Mouse (Mus musculus): ENCODE measurements around the gene Ttc39d.
"Not testable (repeated sequence)": the region's sequence is repeated elsewhere in the genome, so short reads cannot be mapped to it uniquely, and the experiment has no call there.

Gene Ttc39d

DNA sequence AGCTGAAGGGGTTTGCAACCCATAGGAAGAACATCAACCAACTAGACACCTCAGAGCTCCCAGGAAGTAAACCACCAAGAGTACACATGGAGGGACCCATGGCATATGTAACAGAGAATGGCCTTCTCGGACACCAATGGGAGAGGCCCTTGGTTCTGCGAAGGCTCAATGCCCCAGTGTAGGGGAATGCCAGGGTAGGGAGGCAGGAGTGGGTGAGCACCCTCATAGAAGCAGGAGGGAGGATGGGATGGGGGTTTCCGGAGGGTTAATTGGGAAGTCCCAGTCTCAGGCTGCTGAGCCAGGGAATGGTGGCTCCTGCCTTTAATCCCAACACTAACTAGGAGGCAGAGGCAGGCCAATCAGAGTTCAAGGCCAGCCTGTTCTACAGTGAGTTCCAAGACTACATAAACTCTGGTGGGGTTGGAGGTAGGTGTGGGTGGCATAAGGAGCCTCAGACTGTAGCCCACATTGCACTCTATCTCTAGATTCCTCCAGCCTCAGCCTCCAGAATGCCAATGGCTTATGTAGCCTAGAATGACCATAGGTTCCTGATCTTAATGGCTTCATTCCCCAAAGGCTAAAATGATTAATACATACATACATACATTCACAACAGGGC lies 8.0 kb upstream of the Ttc39d start:
- DNase-seq, result no peak

DNA sequence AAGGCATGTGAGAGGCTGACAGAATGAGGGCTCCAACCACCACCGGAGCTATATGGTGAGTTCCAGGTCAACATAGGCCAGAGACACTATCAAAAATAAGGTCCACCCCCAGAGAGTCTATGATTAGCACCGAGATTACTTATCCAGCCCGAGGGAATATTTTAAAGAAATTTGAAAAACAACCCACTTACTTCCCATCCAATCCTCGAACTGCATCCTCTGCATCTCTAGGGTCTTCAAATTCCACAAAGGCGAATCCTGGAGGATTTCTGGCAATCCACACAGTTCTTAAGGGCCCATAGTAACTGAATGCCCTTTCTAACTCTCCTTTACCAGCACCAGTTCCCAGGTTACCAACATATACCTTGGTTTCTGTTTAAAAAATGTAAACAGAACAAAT lies 1.6 kb upstream of the Ttc39d start:
- no peak for DNase-seq

DNA sequence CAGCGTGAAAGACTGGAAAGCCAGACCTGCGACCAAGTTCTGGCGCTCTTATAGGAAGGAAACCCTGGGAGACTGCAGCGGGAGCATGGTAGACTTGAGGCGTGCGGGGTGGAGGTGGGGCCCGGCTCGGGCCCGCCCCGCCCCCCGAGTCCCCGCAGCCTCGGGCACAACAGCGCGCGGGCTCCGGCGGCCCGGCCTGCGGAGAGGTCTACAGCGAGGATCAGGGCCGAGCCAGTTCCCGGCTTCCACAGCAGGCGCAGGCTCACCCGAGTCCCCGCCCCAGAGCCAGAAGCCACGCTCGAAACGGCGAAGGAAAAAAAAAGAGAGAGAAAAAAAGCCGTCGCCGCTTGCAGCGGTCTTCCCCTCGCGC lies 974 bp upstream of the Ttc39d start:
- no peak for DNase-seq

DNA sequence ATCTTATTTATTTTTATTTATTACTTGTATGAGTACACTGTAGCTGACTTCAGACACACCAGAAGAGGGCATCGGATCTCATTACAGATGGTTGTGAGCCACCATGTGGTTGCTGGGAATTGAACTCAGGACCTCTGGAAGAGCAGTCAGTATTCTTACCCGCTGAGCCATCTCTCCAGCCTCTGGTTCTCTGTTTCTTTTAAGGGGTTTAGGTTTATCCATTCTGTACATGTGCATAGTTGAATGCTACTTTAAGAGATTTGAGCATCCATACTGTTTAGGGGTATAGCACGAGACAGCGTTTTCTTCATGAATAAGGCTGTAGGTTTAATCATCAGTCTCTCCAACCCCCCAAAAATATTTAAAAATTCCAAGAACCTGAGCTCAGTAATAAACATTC lies 6.7 kb downstream of the Ttc39d start:
- not testable (repeated sequence) for DNase-seq

DNA sequence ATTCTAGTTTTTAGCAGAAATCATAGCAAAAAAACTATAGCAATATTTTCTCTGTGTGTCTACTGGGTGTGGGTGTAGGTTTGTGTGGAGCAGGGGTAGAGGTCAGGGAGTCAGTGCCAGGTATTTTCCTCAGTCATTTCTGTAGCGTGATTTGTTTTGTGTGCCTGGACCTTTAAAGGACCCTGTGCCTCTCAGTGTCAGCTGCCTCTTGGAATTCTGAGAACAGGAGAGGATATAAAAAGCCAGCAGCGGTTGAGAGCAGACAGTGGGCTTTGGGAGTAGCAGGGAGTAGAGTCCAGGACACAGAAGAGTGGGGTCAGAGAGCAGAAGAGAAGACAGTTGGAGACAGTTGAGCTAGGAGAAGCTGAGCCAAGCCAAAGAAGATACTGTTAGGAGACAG lies 12.9 kb downstream of the Ttc39d start:
- no peak for DNase-seq

DNA sequence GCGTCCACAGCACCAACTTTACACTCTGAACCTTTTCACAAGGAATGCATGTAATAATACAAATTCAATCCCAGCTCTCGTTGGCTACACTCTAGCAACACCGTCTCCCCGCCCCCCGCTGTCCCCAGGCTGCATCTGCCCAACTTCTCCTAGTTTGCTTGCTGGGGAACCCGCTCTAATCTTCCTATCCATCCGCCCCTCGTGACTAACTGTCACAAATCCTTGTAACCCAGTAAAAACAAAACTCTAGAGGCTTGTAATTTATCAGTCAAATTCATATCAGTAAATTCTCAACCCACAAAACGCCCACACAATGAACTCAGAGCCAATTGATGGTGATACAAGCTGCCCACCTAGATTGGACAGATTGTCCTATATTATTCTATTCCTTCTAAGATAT lies 13.9 kb downstream of the Ttc39d start:
- DNase-seq, result no peak

DNA sequence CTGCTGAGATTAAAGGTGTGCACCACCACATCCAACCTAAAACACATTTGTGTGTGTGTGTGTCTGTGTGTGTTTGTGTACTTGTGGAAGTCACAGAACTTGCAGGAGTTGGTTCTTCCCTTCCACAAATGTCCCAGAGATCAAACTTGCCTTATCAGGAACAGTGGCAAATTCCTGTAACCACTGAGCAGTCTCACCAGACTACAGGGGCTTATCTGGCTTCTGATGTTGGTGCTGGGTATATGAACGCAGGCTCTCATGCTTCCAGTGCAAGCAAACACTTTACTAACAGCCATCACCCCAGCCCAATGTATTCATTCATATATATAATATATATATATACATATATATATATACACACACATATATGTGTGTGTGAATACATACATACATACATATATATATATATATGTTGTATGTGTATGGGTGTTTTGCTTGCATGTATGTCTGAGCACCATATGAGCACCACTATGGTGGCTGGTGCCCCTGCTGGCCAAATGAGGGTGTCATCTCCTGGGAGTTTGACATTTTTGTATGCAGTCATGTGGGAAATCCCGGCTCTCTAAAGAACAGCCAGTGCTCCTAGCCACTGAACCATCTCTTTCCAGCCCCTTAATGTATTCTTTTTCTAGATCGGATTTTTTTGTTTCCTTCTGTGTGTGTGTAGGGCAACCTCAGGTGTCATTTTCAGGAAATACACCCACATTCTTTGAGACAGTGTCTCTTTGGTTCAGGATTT lies 14.8 kb downstream of the Ttc39d start:
- no peak for DNase-seq

DNA sequence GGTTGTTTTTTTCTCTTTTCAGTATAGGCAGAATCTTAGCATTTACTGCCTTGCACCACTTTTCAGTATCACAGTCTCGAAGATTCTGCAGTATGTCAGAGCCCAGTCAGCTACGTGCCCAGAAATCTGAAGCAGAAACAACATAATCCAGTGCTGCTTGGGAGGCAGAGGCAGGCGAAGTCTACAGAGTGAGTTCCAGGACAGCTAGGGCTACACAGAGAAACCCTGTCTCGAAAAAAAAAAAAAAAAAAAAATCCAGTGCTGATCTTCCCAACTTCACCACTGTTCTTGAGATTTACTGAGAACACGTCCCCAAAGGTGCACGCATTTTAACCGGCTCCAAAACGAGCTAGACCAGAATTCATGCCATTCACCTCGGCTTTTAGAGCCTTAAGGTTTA lies 16.6 kb downstream of the Ttc39d start:
- no peak for DNase-seq

DNA sequence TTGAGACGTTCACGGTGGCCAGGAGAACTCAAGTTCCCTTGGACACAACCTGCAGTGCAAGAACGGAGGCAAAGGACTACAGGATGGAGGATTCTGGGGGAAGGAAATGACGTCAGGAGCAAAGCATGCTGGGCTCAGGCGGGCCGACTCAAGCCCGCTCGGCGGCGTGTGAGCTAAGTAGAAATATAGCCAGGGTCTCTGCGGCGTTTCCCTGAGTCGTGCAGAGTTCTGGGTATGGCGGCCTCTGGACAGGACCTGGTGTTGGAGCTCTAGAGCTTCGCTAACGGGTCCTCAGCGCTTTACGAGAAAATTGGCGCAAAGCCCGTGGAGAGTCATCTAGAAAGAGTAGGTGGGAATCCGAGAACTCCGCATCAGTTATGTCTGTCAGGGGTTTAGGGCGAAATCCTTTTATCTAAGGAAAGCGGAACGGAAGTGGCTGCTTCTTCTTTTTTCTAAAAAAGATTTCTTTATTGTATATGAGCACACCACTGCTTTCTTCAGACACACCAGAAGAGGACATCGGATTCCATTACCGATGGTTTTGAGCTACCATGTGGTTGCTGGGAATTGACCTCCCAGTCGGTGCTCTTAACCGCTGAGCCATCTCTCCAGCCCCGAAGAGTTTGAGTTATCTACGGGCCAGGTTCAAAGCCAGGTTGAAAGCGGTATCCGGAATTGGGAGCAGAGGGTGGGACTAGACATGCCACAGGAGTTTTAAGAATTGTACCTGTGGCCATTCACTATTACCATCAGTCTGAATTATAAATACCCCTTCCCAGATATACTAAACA lies 17.3 kb downstream of the Ttc39d start, which contains the start of gene Gemin6:
Gemin6 (plus strand) TSS at position 116 of the 791 bp plus-strand sequence.
- peak; percentile 80 for DNase-seq

DNA sequence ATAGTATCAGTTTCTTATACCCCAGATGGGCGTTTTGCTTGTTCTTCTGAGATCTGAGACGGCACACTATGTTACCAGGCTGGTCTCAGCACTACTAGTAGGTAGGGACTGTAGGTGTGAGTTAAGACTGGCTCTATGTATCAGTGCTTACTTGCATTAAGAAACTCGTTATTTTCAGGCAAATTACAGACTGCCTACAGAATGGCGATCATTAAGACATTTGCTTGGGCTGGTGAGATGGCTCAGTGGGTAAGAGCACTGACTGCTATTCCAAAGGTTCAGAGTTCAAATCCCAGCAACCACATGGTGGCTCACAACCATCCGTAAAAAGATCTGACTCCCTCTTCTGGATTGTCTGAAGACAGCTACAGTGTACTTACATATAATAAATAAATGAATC lies 17.9 kb downstream of the Ttc39d start:
- not testable (repeated sequence) for DNase-seq

DNA sequence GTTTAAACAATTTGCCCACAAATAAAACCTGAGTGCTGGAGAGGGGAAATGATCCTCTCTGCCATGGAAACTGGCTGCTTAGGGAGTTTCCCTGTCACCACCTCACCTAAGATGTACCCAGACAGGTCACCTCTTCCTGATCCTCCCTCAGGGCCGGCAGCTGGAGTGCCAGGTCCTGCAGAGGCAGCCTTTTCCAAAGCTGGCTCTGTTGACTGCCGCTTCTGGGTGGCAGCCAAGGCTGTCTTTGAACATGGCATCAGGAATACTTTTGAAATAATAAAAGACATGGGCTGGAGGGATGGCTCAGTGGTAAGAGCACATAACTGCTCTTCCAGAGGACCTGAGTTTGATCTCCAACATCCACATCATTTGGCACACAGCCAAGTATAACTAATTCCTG lies 22.1 kb downstream of the Ttc39d start:
- DNase-seq, result no peak

DNA sequence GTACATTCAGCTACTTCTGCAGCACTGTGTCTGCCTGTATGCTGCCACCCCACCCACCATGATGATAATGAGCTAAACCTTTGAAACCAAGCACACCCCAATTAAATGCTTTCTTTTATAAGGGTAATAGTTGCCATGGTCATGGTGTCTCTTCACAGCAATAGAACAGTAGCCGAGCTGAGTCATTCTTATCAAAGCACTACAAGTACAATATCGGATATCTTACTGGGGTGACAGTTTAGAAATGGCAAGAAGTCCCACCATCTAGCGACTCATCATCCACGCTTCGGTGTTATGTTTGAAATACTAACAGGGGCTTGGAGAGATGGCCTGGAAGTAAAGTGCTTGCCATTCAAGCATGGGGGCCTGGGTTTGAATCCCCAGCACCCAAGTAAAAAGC lies 26.6 kb downstream of the Ttc39d start:
- no peak for DNase-seq

DNA sequence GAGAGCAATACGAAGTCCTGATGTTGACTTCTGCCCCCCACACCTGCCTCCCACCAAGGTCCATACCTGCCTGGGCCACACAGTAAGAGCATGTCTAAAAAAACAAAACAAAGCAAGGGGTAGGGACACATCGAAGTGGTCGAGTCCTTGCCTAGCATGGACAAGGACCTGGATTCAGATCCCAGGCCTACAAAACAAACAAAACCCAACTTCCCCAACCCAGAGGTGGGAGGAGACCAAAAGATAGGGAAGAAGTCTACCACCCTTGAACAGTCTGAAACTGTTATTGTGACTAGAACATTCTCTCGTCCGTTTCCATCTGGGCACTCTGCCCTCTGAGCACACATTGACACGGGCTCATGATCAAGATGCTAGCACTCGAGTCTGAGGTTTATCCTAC lies 27.1 kb downstream of the Ttc39d start:
- no peak for DNase-seq

DNA sequence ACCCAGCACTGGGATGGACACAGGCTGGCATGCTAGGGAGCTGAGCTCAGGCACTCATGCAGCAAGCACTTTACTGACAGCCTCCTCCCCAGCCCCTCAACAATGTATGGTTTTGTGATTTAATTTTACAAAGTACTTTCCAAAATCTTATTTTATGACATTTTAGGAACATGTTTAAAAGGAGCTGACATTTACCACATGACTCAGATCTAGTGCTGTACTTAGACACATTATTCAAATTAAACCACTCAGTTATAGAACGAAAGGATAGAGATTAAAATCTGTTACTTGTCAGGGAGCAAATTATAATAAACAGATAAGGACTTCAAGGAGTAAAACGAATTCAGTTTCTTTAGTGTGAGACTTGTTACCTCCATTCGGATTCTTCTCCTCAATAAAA lies 28.2 kb downstream of the Ttc39d start:
- no peak for DNase-seq

DNA sequence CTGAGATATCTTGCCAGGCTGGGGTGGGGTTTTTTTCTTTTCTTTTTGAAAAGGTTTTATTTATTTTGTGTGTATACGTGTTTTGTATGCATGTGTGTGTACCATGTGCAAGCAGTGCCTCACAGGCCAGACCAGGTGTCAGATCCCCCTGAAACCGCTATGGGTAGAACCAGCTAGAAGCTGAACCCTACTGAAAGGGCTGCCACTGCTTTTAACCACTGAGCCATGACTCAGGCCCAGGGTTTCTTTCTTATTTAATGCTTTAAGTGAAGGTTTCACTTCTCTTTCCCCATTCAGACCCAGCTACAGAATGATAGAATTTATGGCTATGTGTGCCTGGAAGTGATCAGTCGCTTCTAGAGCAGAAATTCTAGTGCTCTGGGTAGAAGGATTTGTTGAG lies 29.5 kb downstream of the Ttc39d start:
- no peak for DNase-seq

DNA sequence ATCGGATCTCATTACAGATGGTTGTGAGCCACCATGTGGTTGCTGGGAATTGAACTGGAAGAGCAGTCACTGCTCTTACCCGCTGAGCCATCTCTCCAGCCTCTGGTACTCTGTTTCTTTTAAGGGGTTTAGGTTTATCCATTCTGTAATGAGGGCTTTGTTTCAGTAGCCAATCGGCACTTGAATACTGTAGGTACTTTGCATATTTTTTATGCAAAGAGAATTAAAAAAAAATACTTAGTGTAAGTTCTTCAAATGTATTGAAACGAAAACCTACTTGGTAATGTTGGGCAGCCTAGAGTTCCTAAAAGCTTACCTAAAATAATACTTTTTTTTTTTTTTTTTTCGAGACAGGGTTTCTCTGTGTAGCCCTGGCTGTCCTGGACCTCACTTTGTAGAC lies 30.2 kb downstream of the Ttc39d start:
- DNase-seq, result no peak

DNA sequence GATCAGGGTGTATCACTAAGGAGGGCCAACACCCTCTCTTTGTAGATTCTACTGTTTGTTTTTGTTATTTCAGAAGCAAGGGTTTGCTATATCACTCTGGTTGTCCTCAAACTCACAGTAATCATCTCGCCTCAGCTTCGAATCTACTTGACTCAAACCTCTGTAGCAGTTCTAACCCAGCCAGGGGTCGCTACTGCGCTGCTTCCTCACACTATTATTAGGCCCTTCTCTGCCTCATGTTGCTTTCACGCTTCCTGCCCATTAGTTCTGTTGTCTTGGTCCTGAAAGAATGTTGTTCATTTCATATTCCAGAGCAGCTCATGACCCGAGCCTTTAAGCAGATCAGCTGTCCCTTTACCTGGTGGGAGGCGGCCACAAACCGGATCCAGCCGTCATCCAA lies 34.3 kb downstream of the Ttc39d start:
- DNase-seq, result no peak

DNA sequence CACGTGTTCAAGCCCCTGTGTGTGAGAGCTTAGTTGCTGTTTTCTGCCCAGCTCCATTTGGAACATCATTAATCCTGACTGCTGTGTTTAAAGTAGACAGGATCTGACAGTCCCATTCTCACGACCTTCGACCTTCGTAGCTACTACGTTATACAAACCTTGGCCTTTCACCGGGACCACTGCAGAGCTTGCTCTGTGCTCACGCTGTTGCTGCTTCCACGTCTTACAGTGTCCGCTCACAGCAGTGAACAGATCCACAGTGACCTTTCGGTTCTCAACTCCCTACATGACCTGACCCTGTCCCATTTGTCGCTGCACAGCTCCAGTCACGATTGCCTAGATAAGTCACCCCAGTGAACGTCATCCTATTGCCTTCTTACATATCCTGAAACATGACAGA lies 35.9 kb downstream of the Ttc39d start:
- DNase-seq, result peak; percentile 27

DNA sequence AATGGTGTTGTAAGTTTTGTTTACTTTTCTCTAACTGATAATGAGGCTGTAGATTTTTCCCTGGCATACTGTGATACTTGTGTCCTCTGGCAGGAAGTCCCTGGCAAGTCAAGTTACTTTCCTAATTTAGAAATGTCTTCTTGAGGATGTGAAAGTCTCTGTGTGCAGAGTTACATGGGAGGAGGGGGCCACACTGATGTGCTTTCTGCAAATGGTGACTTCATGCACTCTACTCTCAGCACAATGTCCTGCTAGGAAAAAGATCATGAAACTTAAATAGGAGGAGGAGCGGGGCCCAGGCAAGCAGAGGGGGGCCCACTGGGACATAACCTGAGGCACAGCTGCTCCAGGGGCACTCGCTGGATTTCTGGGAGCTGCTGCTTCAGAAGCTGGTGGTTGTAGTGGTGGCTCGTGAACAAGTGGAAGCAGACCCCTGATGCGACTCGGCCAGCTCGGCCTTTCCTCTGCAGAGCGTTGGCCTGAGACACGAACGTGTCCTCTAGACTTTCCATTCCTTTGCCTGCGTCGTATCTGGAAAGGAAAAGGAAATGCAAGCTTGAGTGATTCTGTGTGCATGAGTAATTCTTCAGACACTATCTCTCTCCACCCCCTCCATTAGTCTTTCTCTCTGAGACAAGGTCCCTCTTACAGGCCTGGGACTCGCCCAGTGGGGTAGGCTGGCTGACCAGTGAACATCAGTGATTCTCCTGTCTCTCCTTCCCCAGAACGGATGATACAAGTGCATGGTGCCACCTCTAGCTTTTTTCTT lies 45.7 kb downstream of the Ttc39d start:
- DNase-seq, result peak; percentile 26

DNA sequence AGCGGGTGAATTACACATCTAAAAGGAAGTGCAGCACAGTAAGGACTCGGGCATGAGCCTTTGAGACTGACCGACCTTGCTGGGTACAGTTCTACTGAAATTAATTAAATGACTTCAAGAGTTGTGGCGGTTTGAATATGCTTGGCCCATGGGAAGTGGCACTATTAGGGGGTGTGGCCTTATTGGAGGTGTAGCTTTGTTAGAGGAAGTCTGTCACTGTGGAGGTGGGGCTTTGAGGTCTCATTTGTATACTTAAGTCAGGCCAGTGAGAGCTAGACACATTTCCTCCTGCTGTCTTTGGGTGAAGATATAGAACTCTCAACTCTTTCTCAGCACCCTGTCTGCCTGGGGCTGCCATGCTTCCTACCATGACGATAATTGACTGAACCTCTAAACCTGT lies 47.2 kb downstream of the Ttc39d start:
- DNase-seq, result no peak

DNA sequence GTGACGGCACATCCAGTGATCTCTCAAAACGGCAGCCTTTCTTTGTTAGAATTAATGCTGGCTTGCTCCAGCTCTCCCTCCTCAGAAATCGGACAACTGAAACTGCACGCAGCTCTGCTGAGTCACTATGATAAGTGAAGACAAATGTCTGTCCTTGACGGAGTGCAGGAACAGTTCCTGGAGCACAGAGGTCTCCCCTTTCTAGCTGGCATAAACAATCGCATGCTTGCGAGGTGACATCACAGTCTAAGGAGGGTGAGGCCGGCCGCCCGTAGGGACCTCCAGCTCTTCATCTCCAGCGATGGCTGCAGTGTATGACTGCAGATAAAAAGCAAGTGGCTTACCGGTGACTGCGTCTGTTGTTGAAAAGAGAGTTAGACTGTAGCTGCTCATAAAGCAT lies 47.9 kb downstream of the Ttc39d start:
- peak; percentile 73 for DNase-seq

DNA sequence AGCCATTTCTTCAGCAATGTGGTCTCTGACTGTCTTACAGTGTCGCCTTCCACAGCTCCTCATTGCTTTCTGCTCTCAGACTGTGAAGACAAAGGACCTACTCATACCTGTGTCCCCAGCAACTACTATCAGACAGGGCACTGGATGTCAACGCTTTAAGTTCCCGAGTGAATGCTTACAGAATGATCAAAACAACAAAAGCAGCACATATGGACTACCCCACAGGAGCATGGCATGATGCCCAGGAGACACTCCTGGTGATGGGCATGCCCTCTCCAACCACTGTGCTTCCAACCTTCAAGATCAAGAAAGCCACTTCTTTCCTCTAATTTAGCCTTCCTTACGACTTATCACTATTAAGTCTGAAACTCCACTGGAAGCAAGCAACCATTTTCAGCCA lies 59.8 kb downstream of the Ttc39d start:
- DNase-seq, result no peak

All from lung, postnatal 14 days (tissue).